Mouse (Mus musculus): ENCODE data around the gene Slc19a3.

GRCm38 (mm10) chr1:82987530-82988198, 50.6 kb downstream of the Slc19a3 start:
- TF ChIP-seq CTCF (IDR thresholded peaks at IDR 0.05; ENCODE audit: low read depth) (peak; percentile 83), EP300 (IDR thresholded peaks at IDR 0.05; ENCODE audit: low read depth) (no peak)
